In the genomic region with DNA sequence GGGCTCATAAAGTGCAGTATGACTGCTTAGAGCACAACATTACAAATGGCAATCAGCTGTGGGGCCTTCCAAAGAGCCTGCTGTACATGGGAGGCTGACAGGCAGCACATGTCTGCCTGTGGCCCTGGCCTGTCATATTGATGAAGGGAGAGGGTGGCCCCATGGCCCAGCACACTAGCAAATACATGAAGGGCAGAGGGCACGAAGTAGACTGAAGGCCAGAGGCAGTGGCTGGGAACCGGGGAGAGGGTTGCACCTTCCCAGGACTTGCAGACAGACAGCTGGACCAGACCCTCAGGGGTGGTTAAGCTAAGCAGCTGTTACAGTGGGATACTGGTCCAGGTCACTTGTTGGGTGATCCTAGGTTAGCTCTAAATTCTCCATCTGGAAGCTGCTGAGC, we compare ENCODE assay signal across 13 mouse cellular contexts. TPM values are rescaled to one million over a fixed set of nuclear protein-coding genes. Genes with fewer than 3 reads are reported as not detected.
DNase-seq lines count a peak whose midpoint lies in the region; ATAC-seq and TF ChIP-seq lines count a peak whose summit lies in the region.
"Had no signal": no experiment of that assay in that cellular context is flagged by ENCODE, and none has a peak within 500 bp of the region (broad histone marks: within the 10 kb centered on the region; RNA-seq: fewer than 3 reads in every experiment).

No protein-coding gene starts in this region.

- no peak for ATAC-seq in heart, postnatal 0 days (ENCODE audit: insufficient read depth, low read depth)
- no peak for ATAC-seq in midbrain, embryonic 11.5 days (ENCODE audit: low FRiP score)

- intact Hi-C loops in left cerebral cortex, postnatal 36 days (cut with DNase I), result no loop called here

- no peak for TF ChIP-seq EP300 in heart, postnatal 0 days (IDR thresholded peaks at IDR 0.05; ENCODE audit: low read depth)

- H3K27ac ChIP-seq in heart, postnatal 0 days (ENCODE audit: low read depth), result peak overlapping the region; percentile 80
- no peak overlapping the region for H3K27ac ChIP-seq in midbrain, embryonic 11.5 days (ENCODE audit: low read depth, low read length)
- H3K27ac ChIP-seq in midbrain, embryonic 10.5 days (replicated peaks), result no peak overlapping the region
- H3K27ac ChIP-seq in small intestine, adult 2 months (ENCODE audit: insufficient read depth, low read depth, low read length), result peak overlapping the region; percentile 97

- H3K4me2 ChIP-seq in heart, postnatal 0 days (ENCODE audit: low read depth, low read length), result no peak overlapping the region
- no peak overlapping the region for H3K4me2 ChIP-seq in midbrain, embryonic 11.5 days

- no peak for TF ChIP-seq CTCF in heart, postnatal 0 days (IDR thresholded peaks at IDR 0.05; ENCODE audit: low read depth)
- no peak for TF ChIP-seq CTCF in small intestine, adult 2 months (IDR thresholded peaks at IDR 0.05; ENCODE audit: extremely low read depth, insufficient read length, insufficient replicate concordance, low read depth, low read length)

- H3K27me3 ChIP-seq in heart, postnatal 0 days (ENCODE audit: control insufficient read depth, insufficient read depth, low read length), result no peaks in the 10 kb centered on the region
- no peaks in the 10 kb centered on the region for H3K27me3 ChIP-seq in midbrain, embryonic 11.5 days (ENCODE audit: control insufficient read depth, insufficient read depth, low read length)
- peaks cover 28% of the 10 kb centered on the region for H3K27me3 ChIP-seq in midbrain, embryonic 10.5 days (ENCODE audit: low read depth, poor library complexity, severe bottlenecking)
- no peaks in the 10 kb centered on the region for H3K27me3 ChIP-seq in small intestine, adult 2 months (ENCODE audit: control insufficient read depth, insufficient read depth, low read length)

- H3K9me3 ChIP-seq in heart, postnatal 0 days (replicated peaks; ENCODE audit: control insufficient read depth, low read length), result no peaks in the 10 kb centered on the region
- no peaks in the 10 kb centered on the region for H3K9me3 ChIP-seq in midbrain, embryonic 11.5 days (ENCODE audit: control insufficient read depth, low read length)
- no peaks in the 10 kb centered on the region for H3K9me3 ChIP-seq in midbrain, embryonic 10.5 days (replicated peaks)
- H3K9me3 ChIP-seq: G1E had no signal

- H3K36me3 ChIP-seq in heart, postnatal 0 days (replicated peaks; ENCODE audit: control insufficient read depth, insufficient read depth, low read length), result peaks cover 14% of the 10 kb centered on the region
- H3K36me3 ChIP-seq in midbrain, embryonic 11.5 days (ENCODE audit: control insufficient read depth, insufficient read depth, low read length), result no peaks in the 10 kb centered on the region
- peaks cover 26% of the 10 kb centered on the region for H3K36me3 ChIP-seq in midbrain, embryonic 10.5 days
- H3K36me3 ChIP-seq in small intestine, adult 2 months (ENCODE audit: control insufficient read depth, insufficient read depth, low read length), result peaks cover 15% of the 10 kb centered on the region

- 50% methylated on average over 2 of the region's 2 CpGs for WGBS in heart, postnatal 0 days
- WGBS in midbrain, embryonic 11.5 days, result 56% methylated on average over 2 of the region's 2 CpGs
- 46% methylated on average over 2 of the region's 2 CpGs for WGBS in midbrain, embryonic 10.5 days
- 58% methylated on average over 2 of the region's 2 CpGs for WGBS in small intestine, adult 2 months

- no peak overlapping the region for H3K4me3 ChIP-seq in heart, postnatal 0 days (ENCODE audit: low read depth, low read length)
- no peak overlapping the region for H3K4me3 ChIP-seq in midbrain, embryonic 11.5 days (ENCODE audit: low read depth, low read length)
- no peak overlapping the region for H3K4me3 ChIP-seq in midbrain, embryonic 10.5 days
- no peak overlapping the region for H3K4me3 ChIP-seq in small intestine, adult 2 months (ENCODE audit: low read depth, low read length)

- DNase-seq in cerebellum, adult 11-12 months, result peak; percentile 12
- no peak for DNase-seq in cerebellum, adult 11 months
- no peak for DNase-seq in heart, postnatal 0 days (ENCODE audit: low spot score)
- DNase-seq in heart, postnatal 4 days, result no peak
- DNase-seq in midbrain, embryonic 11.5 days (ENCODE audit: low spot score, missing footprints), result peak; percentile 51
- DNase-seq in midbrain, embryonic 10.5 days (ENCODE audit: low spot score), result no peak
- no peak for DNase-seq in left cerebral cortex, postnatal 36 days (ENCODE audit: low spot score in 2 of 2)
- DNase-seq: thymus, postnatal 14 days had no signal

- no peak overlapping the region; the same call in 1 of the 2 replicates for H3K9ac ChIP-seq in heart, postnatal 0 days (replicated peaks; ENCODE audit: low read depth, low read length)
- no peak overlapping the region for H3K9ac ChIP-seq in midbrain, embryonic 11.5 days (ENCODE audit: low read length)

- TF ChIP-seq POLR2A in small intestine, adult 2 months (IDR thresholded peaks at IDR 0.05; ENCODE audit: low read depth, low read length), result no peak

- H3K4me1 ChIP-seq in heart, postnatal 0 days (ENCODE audit: control insufficient read depth, insufficient read depth), result peaks cover 61% of the 10 kb centered on the region
- H3K4me1 ChIP-seq in midbrain, embryonic 11.5 days (ENCODE audit: control insufficient read depth, insufficient read depth, low read length), result peaks cover 7% of the 10 kb centered on the region
- H3K4me1 ChIP-seq in midbrain, embryonic 10.5 days, result peaks cover 34% of the 10 kb centered on the region
- H3K4me1 ChIP-seq in small intestine, adult 2 months (ENCODE audit: control insufficient read depth, insufficient read depth, insufficient read length, low read length), result peaks cover 52% of the 10 kb centered on the region

RNA-seq across cellular contexts. Expression of gene Lipe, which starts 7.5 kb away (rescaled TPM):
- 23.5 and 31.1 TPM in 2 replicates for total RNA-seq in heart, postnatal 0 days (2014; rRNA removed; ENCODE audit: low replicate concordance)
- 19.3 and 21.5 TPM in 2 replicates for polyA plus RNA-seq in heart, postnatal 0 days (2015; fragmentation: Nextera tagmentation; extraction: Ambion mirVana)
- total RNA-seq in heart, postnatal 4 days (2021), result 10 to 100 TPM; 20.8 to 22.6 TPM
- polyA plus RNA-seq in midbrain, embryonic 11.5 days (2014; fragmentation: Nextera tagmentation; extraction: Ambion mirVana), result 1.7 and 2.3 TPM in 2 replicates
- 4.7 and 7.0 TPM in 2 replicates for polyA plus RNA-seq in midbrain, embryonic 10.5 days (2016; fragmentation: Nextera tagmentation; extraction: Ambion mirVana)
- 56.9 and 186 TPM in 2 replicates for polyA plus RNA-seq in small intestine, adult 2 months (2012; rRNA removed)
- total RNA-seq in left cerebral cortex, postnatal 36 days (2021), result 10 to 100 TPM in 1 of 2 experiments, 1 to 10 TPM in 1; 6.0 to 11.2 TPM

RNA-seq across cellular contexts. Expression of gene Cnfn, which starts 21.5 kb away (rescaled TPM):
- not detected in 2 replicates for total RNA-seq in heart, postnatal 0 days (2014; rRNA removed; ENCODE audit: low replicate concordance)
- not detected in 2 replicates for polyA plus RNA-seq in heart, postnatal 0 days (2015; fragmentation: Nextera tagmentation; extraction: Ambion mirVana)
- total RNA-seq in heart, postnatal 4 days (2021), result not detected
- not detected in 2 replicates for polyA plus RNA-seq in midbrain, embryonic 11.5 days (2014; fragmentation: Nextera tagmentation; extraction: Ambion mirVana)
- polyA plus RNA-seq in midbrain, embryonic 10.5 days (2016; fragmentation: Nextera tagmentation; extraction: Ambion mirVana), result not detected in 2 replicates
- polyA plus RNA-seq in small intestine, adult 2 months (2012; rRNA removed), result 0.48 and 0.84 TPM in 2 replicates
- total RNA-seq in left cerebral cortex, postnatal 36 days (2021), result not detected
- total RNA-seq: G1E; gastrocnemius, adult 18-20 months had no signal
- polyA plus RNA-seq: G1E; liver, embryonic 16.5 days had no signal

RNA-seq across cellular contexts. Expression of gene Cxcl17, which starts 21.7 kb away (rescaled TPM):
- total RNA-seq in heart, postnatal 0 days (2014; rRNA removed; ENCODE audit: low replicate concordance), result not detected in 2 replicates
- 0.42 and 1.1 TPM in 2 replicates for polyA plus RNA-seq in heart, postnatal 0 days (2015; fragmentation: Nextera tagmentation; extraction: Ambion mirVana)
- not detected for total RNA-seq in heart, postnatal 4 days (2021)
- 0.18 and 0.22 TPM in 2 replicates for polyA plus RNA-seq in midbrain, embryonic 11.5 days (2014; fragmentation: Nextera tagmentation; extraction: Ambion mirVana)
- polyA plus RNA-seq in midbrain, embryonic 10.5 days (2016; fragmentation: Nextera tagmentation; extraction: Ambion mirVana), result 0.31 and 0.37 TPM in 2 replicates
- 3.8 TPM in 1 of 2 replicates, not detected in the other for polyA plus RNA-seq in small intestine, adult 2 months (2012; rRNA removed)
- not detected for total RNA-seq in left cerebral cortex, postnatal 36 days (2021)
- total RNA-seq: G1E; gastrocnemius, adult 18-20 months; layer of hippocampus, adult 8-10 months had no signal
- polyA plus RNA-seq: G1E had no signal

Comparison
In these comparisons a context has a peak if more than half of its experiments do, and no peak if none do; other contexts are left out.
1. DNase-seq: peak in cerebellum, adult 11-12 months (single experiment) and midbrain, embryonic 11.5 days (single experiment); none in cerebellum, adult 11 months (single experiment), heart, postnatal 0 days (single experiment), heart, postnatal 4 days (single experiment), midbrain, embryonic 10.5 days (single experiment) and left cerebral cortex, postnatal 36 days (0 of 2).
2. H3K27ac ChIP-seq: peak in heart, postnatal 0 days (single experiment) and small intestine, adult 2 months (single experiment); none in midbrain, embryonic 11.5 days (single experiment) and midbrain, embryonic 10.5 days (single experiment).